ENCODE assay signal across 7 mouse cellular contexts in the genomic region with DNA sequence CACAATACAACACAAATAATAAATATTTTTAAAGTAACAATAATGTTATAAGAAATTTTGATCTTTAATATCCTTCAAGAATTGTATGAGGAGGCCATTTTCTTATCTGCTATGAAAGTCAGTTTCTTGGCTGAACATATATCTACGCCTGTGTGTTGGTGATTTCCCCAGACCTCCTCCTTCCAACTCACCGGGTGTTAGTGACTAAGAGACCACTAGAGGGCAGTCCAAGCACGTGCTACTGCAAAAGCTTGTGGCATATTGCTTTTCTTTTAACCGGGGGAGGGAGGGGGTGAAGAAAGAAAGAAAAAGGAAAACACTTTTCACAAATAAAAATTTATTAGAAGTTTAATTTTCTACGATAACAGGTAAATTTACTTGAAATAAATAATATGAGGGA.
A peak's percentile ranks its signal among the peaks of the same experiment; 100 is the strongest.
DNase-seq lines count a peak whose midpoint lies in the region; TF ChIP-seq lines count a peak whose summit lies in the region.

No protein-coding gene starts in this region.

- no peak for TF ChIP-seq EP300 in ES-Bruce4 (IDR thresholded peaks at IDR 0.05; ENCODE audit: insufficient read depth, low read depth, low read length)

- H3K4me1 ChIP-seq in ES-Bruce4 (ENCODE audit: control insufficient read depth, insufficient read depth, low read length): no peaks in the 10 kb centered on the region
- H3K4me1 ChIP-seq in cortical plate, adult 2 months (ENCODE audit: control insufficient read depth, insufficient read depth, low read length): no peaks in the 10 kb centered on the region

- H3K27me3 ChIP-seq in ES-Bruce4 (ENCODE audit: control insufficient read depth, insufficient read depth, low read length, poor library complexity, severe bottlenecking): no peaks in the 10 kb centered on the region

- no peak for TF ChIP-seq POLR2A in ES-Bruce4 (IDR thresholded peaks at IDR 0.05; ENCODE audit: insufficient read depth, low read length)
- TF ChIP-seq POLR2A in cortical plate, adult 2 months (IDR thresholded peaks at IDR 0.05; ENCODE audit: extremely low read depth, insufficient read depth, low read length): no peak

- peak; percentile 51 for TF ChIP-seq CTCF in ES-Bruce4 (IDR thresholded peaks at IDR 0.05; ENCODE audit: low read depth, low read length)
- TF ChIP-seq CTCF in cortical plate, adult 2 months (IDR thresholded peaks at IDR 0.05; ENCODE audit: extremely low read depth, insufficient read depth, low read length): peak; percentile 87

- H3K9ac ChIP-seq in ES-Bruce4 (ENCODE audit: low read depth, poor library complexity, severe bottlenecking): no peak overlapping the region

- H3K4me3 ChIP-seq in ES-Bruce4 (ENCODE audit: low read depth, low read length): no peak overlapping the region
- H3K4me3 ChIP-seq in cortical plate, adult 2 months (ENCODE audit: insufficient read depth, low read length): no peak overlapping the region

- no peaks in the 10 kb centered on the region for H3K36me3 ChIP-seq in ES-Bruce4 (ENCODE audit: control insufficient read depth, insufficient read depth, low read length, poor library complexity, severe bottlenecking)

- no peaks in the 10 kb centered on the region; the same call in 1 of the 2 replicates for H3K9me3 ChIP-seq in ES-Bruce4 (replicated peaks; ENCODE audit: control insufficient read depth, insufficient read depth, low read length, poor library complexity, severe bottlenecking)

- peak; percentile 76 for DNase-seq in ZHBTc4 (ENCODE audit: low read depth, low spot score)
- peak; percentile 31 for DNase-seq in gastrocnemius, postnatal 25 days
- DNase-seq in kidney, postnatal 25 days: peak; percentile 54 to 71
- DNase-seq in lung, adult 18-20 months: peak; percentile 16 to 52
- DNase-seq in right cerebral cortex, postnatal 10 days (ENCODE audit: low spot score in 2 of 2): peak; percentile 79 to 84

- no peak overlapping the region for H3K27ac ChIP-seq in ES-Bruce4 (ENCODE audit: insufficient read depth, low read length)
- no peak overlapping the region for H3K27ac ChIP-seq in cortical plate, adult 2 months (ENCODE audit: insufficient read depth, low read length)

Comparison
In these comparisons a context has a peak if more than half of its experiments do, and no peak if none do; other contexts are left out.
1. DNase-seq: peak in every context shown above with its lines; median percentile 82 in right cerebral cortex, postnatal 10 days; 76 in ZHBTc4; 62 in kidney, postnatal 25 days; 34 in lung, adult 18-20 months; 31 in gastrocnemius, postnatal 25 days.